Mouse (Mus musculus) forebrain, embryonic 16.5 days (tissue): ENCODE data around the gene Atp6v0a1. TPM values are rescaled to one million over a fixed set of nuclear protein-coding genes. Genes with fewer than 3 reads are reported as not detected.
A peak's percentile ranks its signal among the peaks of the same experiment; 100 is the strongest.

Source experiments
- ATAC-seq: fragments of 200-750 bp; cut with Nextera tagmentation; 2 replicates; pipeline ENCODE4 v1.8.0; 2017; ENCODE audit warnings: mild to moderate bottlenecking, moderate library complexity
- H3K27ac ChIP-seq: fragments of 300-500 bp; sonication (generic); 2 replicates; pipeline ENCODE4 v1.5.1; 2014; ENCODE audit warnings: low read length, control low read depth
- H3K27me3 ChIP-seq: fragments of 300-500 bp; sonication (generic); replicated peaks from 2 replicates; pipeline ENCODE4 v1.6.1; 2014; ENCODE audit warnings: low read length; ENCODE audit not compliant: control insufficient read depth, insufficient read depth
- H3K36me3 ChIP-seq: fragments of 300-500 bp; sonication (generic); 2 replicates; pipeline ENCODE4 v1.6.1; 2014; ENCODE audit not compliant: control insufficient read depth, insufficient read depth
- H3K4me1 ChIP-seq: fragments of 300-500 bp; sonication (generic); replicated peaks from 2 replicates; pipeline ENCODE4 v1.6.1; 2014; ENCODE audit warnings: low read length; ENCODE audit not compliant: control insufficient read depth, insufficient read depth
- H3K4me2 ChIP-seq: fragments of 300-500 bp; sonication (generic); 2 replicates; pipeline ENCODE4 v1.6.1; 2014; ENCODE audit warnings: mild to moderate bottlenecking, low read length, control low read depth
- H3K4me3 ChIP-seq: fragments of 300-500 bp; sonication (generic); replicated peaks from 2 replicates; pipeline ENCODE4 v1.5.1; 2014; ENCODE audit warnings: mild to moderate bottlenecking, low read length, control low read depth
- H3K9ac ChIP-seq: fragments of 300-500 bp; sonication (generic); replicated peaks from 2 replicates; pipeline ENCODE4 v1.6.1; 2014; ENCODE audit warnings: low read depth, low read length, control low read depth
- H3K9me3 ChIP-seq: fragments of 300-500 bp; sonication (generic); 2 replicates; pipeline ENCODE4 v1.6.1; 2016; ENCODE audit warnings: low read length; ENCODE audit not compliant: control insufficient read depth
- WGBS: fragments of 180-500 bp; shearing (Covaris S2); extraction: QIAGEN DNeasy Blood & Tissue Kit; methylation state at CpG from one replicate; pipeline ENCODE4 v1.1.7; 2014; 5-methylcytosine and 5-hydroxymethylcytosine counted together
- polyA plus RNA-seq: library from polyadenylated mRNA; unstranded; fragments of >200 nt; fragmentation: Nextera tagmentation; extraction: Ambion mirVana; gene quantifications from 2 replicates; pipeline ENCODE4 v1.2.1, GENCODE M21; 2015

Gene Atp6v0a1
- polyA plus RNA-seq, 1 experiment from 2014 or later = 111 TPM

DNA sequence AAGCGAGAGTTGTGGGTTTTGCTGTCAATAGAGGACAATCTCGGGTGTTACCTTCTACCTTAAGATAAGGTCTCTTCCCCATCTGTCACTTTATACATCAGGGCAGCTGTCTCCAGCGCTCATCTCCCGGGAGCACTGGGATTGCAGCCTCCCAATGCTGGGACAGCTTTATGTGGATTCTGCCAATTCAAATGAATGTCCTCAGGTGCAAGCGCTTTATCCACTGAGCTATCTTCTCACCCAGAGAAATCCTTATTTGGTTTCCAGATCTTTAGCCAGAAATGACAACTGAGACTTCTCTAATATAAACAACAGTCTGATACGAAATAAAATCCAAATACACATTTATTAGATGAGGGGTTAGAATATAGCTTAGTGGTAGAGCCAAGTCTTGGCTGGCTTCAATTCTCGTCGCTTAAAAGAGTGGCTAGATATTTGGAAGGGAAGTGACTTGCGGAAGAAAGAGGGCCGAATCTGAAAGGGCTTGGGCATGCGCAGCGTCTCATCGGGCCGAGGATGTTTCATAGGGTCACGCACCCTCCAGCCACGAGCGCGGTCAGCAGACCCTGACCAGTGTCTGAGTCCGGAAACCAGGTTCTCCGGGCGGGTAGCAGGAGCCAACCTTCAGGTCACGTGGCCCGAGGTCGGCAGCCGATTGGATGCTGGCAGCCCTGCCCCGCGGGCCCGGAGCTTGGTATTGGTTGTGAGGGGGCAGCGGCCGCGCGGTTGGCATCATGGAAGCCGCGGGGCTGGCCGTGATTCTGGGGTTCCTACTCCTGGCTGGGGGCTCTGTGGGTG, 60.3 kb downstream of the Atp6v0a1 start, which contains the start of gene Naglu:
Gene Naglu, plus strand, starts transcription at position 622 of the 798 bp plus-strand sequence.
- ATAC-seq = peak; percentile 91
- Histone ChIP-seq H3K27ac (peak within 1 kb of the TSS; percentile 53), H3K9me3 (no peaks in the 10 kb centered on the region), H3K4me2 (peak within 1 kb of the TSS; percentile 93), H3K4me3 (peak within 1 kb of the TSS; percentile 76), H3K4me1 (peaks cover 22% of the 10 kb centered on the region), H3K36me3 (no peaks in the 10 kb centered on the region), H3K27me3 (no peaks in the 10 kb centered on the region), H3K9ac (peak within 1 kb of the TSS; percentile 88)
- 5% methylated on average over 35 of the region's 35 CpGs for WGBS

GRCm38 (mm10) chr11:101070189-101070527, 60.9 kb downstream of the Atp6v0a1 start:
- H3K9ac ChIP-seq = peak overlapping the region; percentile 88
- peak; percentile 59 for ATAC-seq
- WGBS = under 1% methylated on average over 36 of the region's 36 CpGs
- H3K27me3 ChIP-seq = no peaks in the 10 kb centered on the region
- H3K4me1 ChIP-seq = peaks cover 22% of the 10 kb centered on the region
- H3K36me3 ChIP-seq = no peaks in the 10 kb centered on the region
- H3K4me3 ChIP-seq = peak overlapping the region; percentile 76
- peak overlapping the region; percentile 93 for H3K4me2 ChIP-seq
- peak overlapping the region; percentile 53; the same call in 1 of the 2 replicates for H3K27ac ChIP-seq
- no peaks in the 10 kb centered on the region for H3K9me3 ChIP-seq

DNA sequence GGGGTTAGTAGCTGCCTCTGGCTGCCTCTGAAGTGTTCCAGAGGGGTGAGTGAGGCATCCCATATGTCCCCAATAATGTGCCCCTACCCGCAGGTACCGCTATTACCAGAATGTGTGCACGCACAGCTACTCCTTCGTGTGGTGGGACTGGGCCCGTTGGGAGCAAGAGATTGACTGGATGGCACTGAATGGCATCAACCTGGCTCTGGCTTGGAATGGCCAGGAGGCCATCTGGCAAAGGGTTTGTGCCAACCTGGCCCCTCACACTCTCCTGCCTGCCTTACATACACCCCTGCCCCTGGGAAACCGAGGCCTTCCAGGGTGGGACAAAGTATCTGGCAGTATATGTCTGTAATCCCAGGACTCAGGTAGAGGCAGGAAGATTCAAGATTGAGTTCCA, 61.7 kb downstream of the Atp6v0a1 start:
- Histone ChIP-seq H3K36me3 (no peaks in the 10 kb centered on the region), H3K4me1 (peaks cover 22% of the 10 kb centered on the region), H3K4me2 (peak overlapping the region; percentile 93), H3K27me3 (no peaks in the 10 kb centered on the region), H3K9me3 (no peaks in the 10 kb centered on the region), H3K27ac (no peak overlapping the region), H3K9ac (peak overlapping the region; percentile 88), H3K4me3 (no peak overlapping the region)
- ATAC-seq = no peak
- 64% methylated on average over 6 of the region's 6 CpGs for WGBS

- H3K9me3 ChIP-seq = no peaks in the 10 kb centered on the region
- H3K36me3 ChIP-seq = no peaks in the 10 kb centered on the region
- H3K4me3 ChIP-seq = no peak overlapping the region
- H3K27ac ChIP-seq = no peak overlapping the region
- WGBS = 75% methylated on average over 14 of the region's 14 CpGs
- H3K4me2 ChIP-seq = no peak overlapping the region
- no peaks in the 10 kb centered on the region for H3K27me3 ChIP-seq
- peaks cover 18% of the 10 kb centered on the region for H3K4me1 ChIP-seq
- ATAC-seq = no peak
- H3K9ac ChIP-seq = no peak overlapping the region
Observed at GRCm38 (mm10) chr11:101071810-101072428, 62.7 kb downstream of the Atp6v0a1 start.

- H3K4me3 ChIP-seq = no peak within 1 kb of the TSS
- 69% methylated on average over 9 of the region's 9 CpGs for WGBS
- no peaks in the 10 kb centered on the region for H3K9me3 ChIP-seq
- H3K4me2 ChIP-seq = no peak within 1 kb of the TSS
- H3K9ac ChIP-seq = no peak within 1 kb of the TSS
- no peaks in the 10 kb centered on the region for H3K36me3 ChIP-seq
- H3K27me3 ChIP-seq = peaks cover 40% of the 10 kb centered on the region
- no peak within 1 kb of the TSS for H3K27ac ChIP-seq
- H3K4me1 ChIP-seq = peaks cover 7% of the 10 kb centered on the region
- ATAC-seq = no peak
Observed at GRCm38 (mm10) chr11:101078121-101078520, 68.9 kb downstream of the Atp6v0a1 start, which contains the start of gene Hsd17b1. Gene Hsd17b1 (plus strand): TSS chr11:101078411.

GRCm38 (mm10) chr11:101079746-101080145, 70.5 kb downstream of the Atp6v0a1 start:
- H3K4me3 ChIP-seq = no peak overlapping the region
- H3K9me3 ChIP-seq = no peaks in the 10 kb centered on the region
- peaks cover 16% of the 10 kb centered on the region for H3K4me1 ChIP-seq
- H3K36me3 ChIP-seq = no peaks in the 10 kb centered on the region
- H3K4me2 ChIP-seq = no peak overlapping the region
- H3K27me3 ChIP-seq = peaks cover 40% of the 10 kb centered on the region
- no peak for ATAC-seq
- no peak overlapping the region for H3K27ac ChIP-seq
- 1% methylated on average over 27 of the region's 27 CpGs for whole genome bisulfite sequencing
- no peak overlapping the region for H3K9ac ChIP-seq

GRCm38 (mm10) chr11:101080421-101080820, 71.2 kb downstream of the Atp6v0a1 start:
- Histone ChIP-seq H3K9me3 (no peaks in the 10 kb centered on the region), H3K4me1 (peaks cover 16% of the 10 kb centered on the region), H3K36me3 (no peaks in the 10 kb centered on the region), H3K4me3 (no peak overlapping the region), H3K9ac (no peak overlapping the region), H3K27me3 (peaks cover 40% of the 10 kb centered on the region), H3K27ac (no peak overlapping the region), H3K4me2 (no peak overlapping the region)
- ATAC-seq = no peak
- 60% methylated on average over 5 of the region's 5 CpGs for WGBS

DNA sequence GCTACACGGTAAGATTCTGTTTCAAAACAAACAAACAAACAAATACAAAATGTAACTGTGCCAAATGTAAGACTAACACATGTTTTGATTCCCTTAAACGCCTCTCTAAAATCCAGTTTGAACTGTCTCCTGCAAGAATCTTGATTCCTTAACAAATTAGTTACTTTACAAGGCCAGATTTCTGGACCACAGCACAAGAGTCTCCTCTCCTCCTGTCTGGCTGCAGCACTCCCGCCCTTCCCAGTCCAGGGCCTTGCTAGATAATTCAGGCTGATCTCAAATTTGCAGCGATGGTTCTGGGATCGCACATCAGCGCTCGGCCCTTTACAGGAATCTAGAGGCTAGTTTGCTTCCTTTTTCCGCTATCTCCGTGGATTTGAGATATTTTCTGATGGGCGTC, 72.4 kb downstream of the Atp6v0a1 start:
- Histone ChIP-seq H3K4me2 (peak overlapping the region; percentile 100), H3K9ac (peak overlapping the region; percentile 94), H3K27me3 (peaks cover 40% of the 10 kb centered on the region), H3K36me3 (no peaks in the 10 kb centered on the region), H3K9me3 (no peaks in the 10 kb centered on the region), H3K27ac (peak overlapping the region; percentile 94), H3K4me1 (peaks cover 24% of the 10 kb centered on the region), H3K4me3 (peak overlapping the region; percentile 91)
- 4% methylated on average over 10 of the region's 10 CpGs for WGBS
- ATAC-seq = no peak

GRCm38 (mm10) chr11:101082208-101083082, 73.2 kb downstream of the Atp6v0a1 start, which contains the start of gene Coasy:
Gene Coasy (plus strand): TSS chr11:101082565.
- H3K9me3 ChIP-seq = no peaks in the 10 kb centered on the region
- peak within 1 kb of the TSS; percentile 91 for H3K4me3 ChIP-seq
- H3K36me3 ChIP-seq = no peaks in the 10 kb centered on the region
- peak within 1 kb of the TSS; percentile 94 for H3K27ac ChIP-seq
- H3K4me1 ChIP-seq = peaks cover 26% of the 10 kb centered on the region
- peak; percentile 93 for ATAC-seq
- WGBS = under 1% methylated on average over 51 of the region's 51 CpGs
- H3K4me2 ChIP-seq = peak within 1 kb of the TSS; percentile 100
- peaks cover 36% of the 10 kb centered on the region for H3K27me3 ChIP-seq
- peak within 1 kb of the TSS; percentile 94 for H3K9ac ChIP-seq
